Mouse (Mus musculus) adrenal gland, adult 8-10 months (tissue): Measurements from ENCODE around the gene Elobl. TPM values are rescaled to one million over a fixed set of nuclear protein-coding genes. Genes with fewer than 3 reads are reported as not detected.
"Not testable (repeated sequence)": the region's sequence is repeated elsewhere in the genome, so short reads cannot be mapped to it uniquely, and the experiment has no call there.

Source experiments
- DNase-seq: peaks from one replicate; pipeline ENCODE4 v3.0.0; 2022
- total RNA-seq, 4 experiments: library from RNA; stranded (reverse); gene quantifications; 2 replicates each; pipeline ENCODE4 v1.2.4; 2022

The Elobl gene
- not detected for total RNA-seq

GRCm38 (mm10) chr11:88966881-88967361, at the start of gene Elobl:
Gene Elobl, minus strand, starts transcription at chr11:88966931.
- DNase-seq = no peak

- no peak for DNase-seq
Measured at GRCm38 (mm10) chr11:89012241-89012640, 45.5 kb upstream of the Elobl start.

- DNase-seq = no peak
Measured at GRCm38 (mm10) chr11:89009496-89009895, 42.8 kb upstream of the Elobl start.

DNA sequence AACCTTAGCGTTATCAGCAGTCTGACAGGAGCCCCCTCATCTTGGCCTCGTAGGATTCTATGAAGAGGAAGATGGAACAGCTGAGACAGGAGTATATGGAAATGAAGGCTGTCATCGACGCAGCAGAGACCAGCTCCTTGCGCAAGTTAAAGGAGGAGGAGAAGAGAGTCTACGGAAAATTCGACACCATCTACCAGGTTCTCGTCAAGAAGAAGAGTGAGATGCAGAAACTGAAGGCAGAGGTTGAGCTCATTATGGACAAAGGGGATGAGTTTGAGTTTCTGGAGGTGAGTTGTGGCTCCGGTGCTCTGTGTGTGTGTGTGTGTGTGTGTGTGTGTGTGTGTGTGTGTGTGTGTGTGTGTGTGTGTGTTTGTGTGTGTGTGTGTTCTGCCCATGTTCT, 42.3 kb upstream of the Elobl start:
- no peak for DNase-seq

DNA sequence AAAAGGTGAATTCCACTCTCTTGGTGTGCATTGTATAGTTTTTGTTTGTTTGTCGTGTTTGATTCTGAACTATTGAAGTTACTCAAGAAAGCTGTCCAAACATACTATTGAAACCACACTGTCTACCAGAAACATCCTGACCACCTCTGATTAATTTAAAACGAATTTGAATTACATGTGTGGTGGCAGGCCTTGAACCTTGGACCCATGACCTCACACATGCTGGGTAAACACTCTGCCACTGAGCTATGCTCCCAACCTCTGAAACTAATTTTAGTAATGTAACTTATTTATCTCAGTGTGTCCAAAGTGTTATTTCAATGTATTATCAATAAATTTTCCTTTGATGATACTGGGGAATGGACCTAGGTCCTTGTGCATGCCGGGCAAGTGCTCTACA, 40.9 kb upstream of the Elobl start:
- DNase-seq = no peak

DNA sequence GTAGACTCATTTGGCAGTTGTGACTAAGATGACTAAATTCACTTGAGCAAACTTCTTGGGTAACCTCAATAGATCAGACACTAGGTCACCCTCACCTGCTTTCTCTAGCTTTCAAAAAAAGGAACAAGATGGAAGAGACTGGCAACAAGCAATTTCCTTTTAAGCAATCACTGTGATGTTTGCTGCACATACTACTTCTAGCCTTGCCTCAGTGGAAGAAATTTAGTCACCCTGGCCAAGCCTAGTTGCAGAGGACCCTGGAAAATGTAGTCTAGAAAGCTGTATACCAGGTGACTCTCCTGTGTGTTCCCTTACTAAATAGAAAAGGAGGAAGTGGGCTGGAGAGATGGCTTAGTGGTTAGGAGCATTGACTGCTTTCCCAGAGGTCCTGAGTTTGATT, 39.7 kb upstream of the Elobl start:
- DNase-seq = no peak

- no peak for DNase-seq
Measured at GRCm38 (mm10) chr11:89005473-89005872, 38.7 kb upstream of the Elobl start.

- DNase-seq = peak; percentile 79
Measured at GRCm38 (mm10) chr11:89003726-89004125, 37.0 kb upstream of the Elobl start.

- peak; percentile 82 for DNase-seq
Measured at GRCm38 (mm10) chr11:89003078-89003477, 36.3 kb upstream of the Elobl start.

DNA sequence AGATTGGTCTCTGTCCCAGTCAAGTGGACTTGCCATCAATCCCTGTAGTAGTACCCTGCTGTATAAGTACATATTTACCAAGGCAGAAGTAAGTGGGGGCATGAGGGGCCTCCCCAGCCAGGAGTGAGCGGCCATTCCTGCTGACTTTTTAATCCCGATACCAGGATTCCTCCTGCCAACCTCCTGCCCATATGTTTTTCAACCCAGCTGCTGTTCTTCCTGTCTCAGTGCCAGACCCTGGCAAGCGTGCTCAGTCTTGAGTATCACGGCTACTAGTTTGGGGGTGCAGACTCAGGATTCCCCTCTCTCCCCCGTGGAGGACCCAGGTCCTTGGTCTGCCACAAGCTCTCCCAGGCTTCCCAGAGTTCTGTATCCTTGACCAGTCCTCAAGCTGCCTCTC, 35.9 kb upstream of the Elobl start:
- no peak for DNase-seq

- no peak for DNase-seq
Measured at GRCm38 (mm10) chr11:89002068-89002467, 35.3 kb upstream of the Elobl start.

DNA sequence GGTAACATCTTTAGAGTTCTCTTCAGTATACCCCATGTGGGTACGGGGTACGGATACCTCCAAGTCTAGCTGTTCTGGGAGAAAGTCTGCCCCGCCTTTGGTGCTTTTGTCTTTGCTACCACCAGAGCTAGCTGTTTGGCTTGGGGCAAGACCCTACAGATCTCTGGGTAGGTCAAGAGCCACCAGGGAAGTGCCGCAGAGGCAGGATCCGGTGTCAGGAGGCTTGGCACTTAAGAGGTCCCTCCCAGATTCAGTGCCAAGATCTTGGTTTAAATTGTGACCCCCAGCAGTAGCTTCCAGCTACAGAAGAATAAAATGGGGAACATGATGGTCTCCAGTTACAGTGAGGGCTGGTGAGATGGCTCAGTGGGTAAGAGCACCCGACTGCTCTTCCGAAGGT, 34.8 kb upstream of the Elobl start:
- DNase-seq = no peak

DNA sequence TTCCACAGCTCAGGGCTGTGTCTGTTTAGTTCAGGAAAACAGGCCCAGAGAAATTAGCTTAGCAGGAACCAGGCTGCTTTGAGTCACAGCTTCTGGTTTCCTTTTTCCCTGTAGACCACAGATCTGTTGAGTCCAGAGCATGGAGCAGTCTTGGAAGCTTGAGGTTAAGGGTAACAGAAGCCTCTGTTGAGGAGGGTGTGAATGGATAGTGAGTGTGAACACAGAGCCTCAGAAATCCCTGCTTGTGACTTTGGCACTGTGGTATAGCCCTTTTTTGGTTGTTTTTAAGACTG, 33.7 kb upstream of the Elobl start:
- no peak for DNase-seq

DNA sequence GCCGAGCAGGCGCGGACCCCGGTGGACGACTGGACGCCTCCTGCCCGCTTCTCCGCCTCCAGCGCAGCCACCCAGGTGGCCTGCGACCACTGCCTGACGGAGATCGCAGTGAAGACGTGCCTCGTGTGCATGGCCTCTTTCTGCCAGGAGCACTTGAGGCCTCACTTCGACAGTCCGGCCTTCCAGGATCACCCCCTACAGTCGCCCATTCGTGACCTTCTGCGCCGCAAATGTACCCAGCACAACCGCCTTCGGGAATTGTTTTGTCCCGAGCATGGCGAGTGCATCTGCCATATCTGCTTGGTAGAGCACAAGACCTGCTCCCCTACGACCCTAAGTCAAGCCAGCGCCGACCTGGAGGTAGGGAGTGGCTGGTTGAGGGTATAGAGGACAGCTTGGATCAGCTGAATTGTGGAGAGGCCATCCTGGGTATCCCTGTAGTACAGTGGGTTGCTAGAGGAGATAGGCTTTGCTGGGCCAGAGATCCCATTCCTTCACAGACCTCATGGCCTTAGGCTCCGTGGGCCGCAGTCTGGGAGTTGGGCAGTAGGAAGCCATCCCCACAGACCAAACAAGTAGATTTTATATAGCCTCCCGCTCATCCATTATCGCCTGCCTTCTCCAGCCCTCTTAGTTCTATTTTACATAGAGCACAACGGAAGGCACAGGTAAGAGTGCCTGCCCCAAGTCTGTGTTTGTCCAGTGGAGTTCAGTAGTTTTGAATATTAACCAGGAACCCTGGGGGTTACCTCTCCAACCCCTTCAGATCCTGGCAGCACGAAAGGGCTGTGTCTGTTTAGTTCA, 33.2 kb upstream of the Elobl start:
- no peak for DNase-seq

GRCm38 (mm10) chr11:88998974-88999722, 32.4 kb upstream of the Elobl start, which contains the start of gene Trim25:
Gene Trim25, plus strand, starts transcription at chr11:88999376.
- peak; percentile 94 for DNase-seq

DNA sequence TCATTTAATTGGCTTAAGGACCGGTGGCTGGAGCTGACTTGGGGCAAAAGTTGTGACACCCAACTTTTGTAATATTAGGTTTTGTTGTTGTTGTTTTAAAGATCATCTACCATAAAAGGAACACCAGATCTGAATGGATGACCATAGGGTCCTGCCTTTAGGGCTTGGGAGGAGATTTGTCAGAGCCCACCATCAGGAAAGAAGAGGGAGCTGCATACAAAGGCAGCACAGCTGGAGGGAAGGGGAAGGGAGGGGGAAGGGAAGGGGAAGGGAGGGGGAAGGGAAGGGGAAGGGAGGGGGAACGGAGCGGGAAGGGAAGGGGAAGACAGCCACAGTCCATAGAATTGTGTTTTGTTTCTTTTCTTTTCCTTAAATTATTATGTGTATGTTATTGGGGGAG, 31.7 kb upstream of the Elobl start:
- DNase-seq = no peak

GRCm38 (mm10) chr11:88997343-88997742, 30.6 kb upstream of the Elobl start:
- not testable (repeated sequence) for DNase-seq

GRCm38 (mm10) chr11:88996427-88996826, 29.7 kb upstream of the Elobl start:
- no peak for DNase-seq

DNA sequence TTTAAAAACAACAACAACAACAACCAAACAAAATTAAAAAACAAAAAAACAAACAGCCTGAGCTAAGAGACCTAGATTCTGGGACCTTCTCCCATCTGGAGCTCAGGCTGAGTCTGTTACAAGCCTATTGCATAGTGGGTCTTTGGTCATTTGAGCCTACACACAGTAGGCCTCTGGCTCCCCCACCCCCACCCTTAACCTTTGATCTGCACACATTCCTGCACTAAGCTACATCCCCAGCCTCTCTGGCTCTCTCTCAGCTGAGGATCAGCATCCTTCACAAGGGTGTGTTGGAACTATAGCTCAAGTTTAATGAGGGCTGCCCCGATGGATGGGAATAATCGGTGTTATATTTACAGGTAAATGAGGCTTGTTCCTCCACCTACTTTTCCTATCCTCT, 28.9 kb upstream of the Elobl start:
- no peak for DNase-seq

DNA sequence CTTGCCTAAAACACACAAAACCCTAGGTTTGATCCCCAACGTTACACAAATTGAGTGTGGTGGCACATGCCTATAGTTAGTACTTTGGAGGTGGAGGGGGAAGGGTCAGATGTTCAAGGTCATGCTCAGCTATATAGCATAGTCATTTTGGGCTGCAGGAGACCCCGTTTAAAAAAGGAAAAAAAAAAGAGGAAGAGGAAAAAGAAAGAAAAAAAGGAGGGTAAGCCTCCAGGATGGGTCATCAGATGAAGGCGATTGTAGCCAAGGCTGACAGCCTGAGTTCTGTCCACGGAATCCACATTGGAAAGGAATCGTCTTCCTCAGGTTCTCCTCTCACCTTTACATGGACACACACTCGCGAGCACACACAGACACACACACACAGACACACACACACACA, 27.8 kb upstream of the Elobl start:
- no peak for DNase-seq

- peak; percentile 75 for DNase-seq
Measured at GRCm38 (mm10) chr11:88993625-88994024, 26.9 kb upstream of the Elobl start.

- no peak for DNase-seq
Measured at GRCm38 (mm10) chr11:88993186-88993585, 26.5 kb upstream of the Elobl start.

GRCm38 (mm10) chr11:88989530-88989929, 22.8 kb upstream of the Elobl start:
- DNase-seq = no peak

GRCm38 (mm10) chr11:88988956-88989355, 22.2 kb upstream of the Elobl start:
- no peak for DNase-seq
